Mouse (Mus musculus): Measurements from ENCODE around the gene Kirrel3. TPM values are rescaled to one million over a fixed set of nuclear protein-coding genes. Genes with fewer than 3 reads are reported as not detected.

Gene Kirrel3
- polyA plus RNA-seq, 1 experiment, result not detected

DNA sequence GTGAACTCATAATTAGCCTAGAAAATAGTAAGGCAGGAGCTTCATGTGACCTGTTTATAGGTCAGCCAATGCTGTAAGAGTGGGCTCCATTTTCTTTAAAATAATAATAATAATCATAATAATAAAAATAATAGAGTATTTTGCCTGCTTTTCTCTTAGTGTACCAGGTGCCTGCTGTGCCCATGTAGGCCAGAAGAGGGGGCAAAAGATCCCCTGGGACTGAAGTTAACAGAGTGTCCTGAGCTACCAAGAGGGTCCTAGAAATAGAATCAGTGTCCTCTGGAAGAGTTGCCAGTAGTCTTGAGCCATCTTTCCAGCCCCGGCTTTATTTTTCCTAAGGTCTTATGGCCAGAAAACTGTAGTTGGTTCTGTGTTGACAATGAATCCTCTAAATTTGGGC is 174.9 kb downstream of the Kirrel3 start:
- no peaks in the 10 kb centered on the region for H3K4me1 ChIP-seq (ENCODE audit: control insufficient read depth, insufficient read depth, low read length)
- TF ChIP-seq CTCF (IDR thresholded peaks at IDR 0.05; ENCODE audit: low read depth, low read length), result no peak
- no peak for TF ChIP-seq POLR2A (IDR thresholded peaks at IDR 0.05; ENCODE audit: borderline replicate concordance, low read depth, low read length)
- no peak overlapping the region for H3K4me3 ChIP-seq (ENCODE audit: insufficient read depth, low read length)
- no peak overlapping the region for H3K27ac ChIP-seq (ENCODE audit: insufficient read depth, low read depth, low read length)

DNA sequence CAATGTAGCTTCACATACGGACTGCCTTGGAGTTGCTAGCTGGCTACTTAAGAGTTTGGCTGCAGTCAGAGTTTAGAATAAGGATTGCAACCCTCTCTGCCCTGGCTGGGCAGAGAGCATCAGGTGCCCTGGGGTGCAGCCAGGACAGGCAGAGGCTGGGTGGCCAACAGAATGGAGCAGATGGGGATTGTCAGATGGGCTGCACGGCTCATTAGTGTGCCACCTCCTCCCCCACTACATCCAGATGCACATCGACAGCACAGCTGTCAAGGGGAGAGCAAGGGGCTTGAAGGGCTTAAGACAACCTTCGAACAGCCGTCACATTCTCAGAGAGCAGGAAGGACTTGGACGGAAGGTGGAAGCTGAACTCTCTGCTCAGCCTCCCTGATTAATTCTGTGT is 177.7 kb downstream of the Kirrel3 start:
- Histone ChIP-seq H3K27ac (ENCODE audit: insufficient read depth, low read depth, low read length) (no peak overlapping the region), H3K4me3 (ENCODE audit: insufficient read depth, low read length) (no peak overlapping the region), H3K4me1 (ENCODE audit: control insufficient read depth, insufficient read depth, low read length) (no peaks in the 10 kb centered on the region)
- no peak for TF ChIP-seq POLR2A (IDR thresholded peaks at IDR 0.05; ENCODE audit: borderline replicate concordance, low read depth, low read length)
- no peak for TF ChIP-seq CTCF (IDR thresholded peaks at IDR 0.05; ENCODE audit: low read depth, low read length)

DNA sequence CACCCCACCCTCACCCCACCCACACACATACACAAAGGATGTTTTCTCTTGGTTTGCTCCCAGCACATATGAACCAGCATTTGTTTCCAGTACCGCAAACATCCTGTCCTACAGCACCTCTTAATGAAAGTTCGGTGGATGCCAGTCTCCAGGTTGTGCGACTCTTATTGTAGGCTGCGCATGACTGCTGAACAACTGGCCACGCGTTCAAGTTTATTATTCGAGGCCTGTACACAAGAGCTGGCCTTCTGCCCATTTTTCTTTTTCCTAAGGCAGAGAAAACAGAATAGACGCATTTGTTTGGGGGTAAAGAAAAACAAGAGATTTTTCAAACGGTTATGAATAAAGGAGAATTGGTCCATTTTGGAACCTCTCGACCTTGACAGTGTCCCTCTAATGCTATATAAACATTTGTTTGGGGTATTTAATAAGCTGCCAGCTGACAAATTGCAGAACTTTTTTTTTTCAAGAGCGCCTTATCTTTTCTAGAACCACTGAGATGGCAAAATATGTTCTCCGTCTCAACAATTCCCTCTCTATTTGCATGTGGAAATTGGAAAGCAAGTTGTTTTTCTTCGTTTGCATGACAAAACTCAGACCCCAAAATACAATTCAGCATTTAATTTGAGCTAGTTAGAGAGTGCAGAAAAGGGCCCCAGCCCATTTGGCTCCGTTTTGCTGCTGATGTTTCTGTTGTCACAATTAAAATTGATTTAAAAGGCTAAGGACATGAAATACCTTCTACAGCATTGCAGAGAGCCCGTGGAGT is 179.9 kb downstream of the Kirrel3 start:
- H3K4me1 ChIP-seq (ENCODE audit: control insufficient read depth, insufficient read depth, low read length), result no peaks in the 10 kb centered on the region
- no peak overlapping the region for H3K4me3 ChIP-seq (ENCODE audit: insufficient read depth, low read length)
- no peak overlapping the region for H3K27ac ChIP-seq (ENCODE audit: insufficient read depth, low read depth, low read length)
- TF ChIP-seq POLR2A (IDR thresholded peaks at IDR 0.05; ENCODE audit: borderline replicate concordance, low read depth, low read length), result no peak
- no peak for TF ChIP-seq CTCF (IDR thresholded peaks at IDR 0.05; ENCODE audit: low read depth, low read length)

DNA sequence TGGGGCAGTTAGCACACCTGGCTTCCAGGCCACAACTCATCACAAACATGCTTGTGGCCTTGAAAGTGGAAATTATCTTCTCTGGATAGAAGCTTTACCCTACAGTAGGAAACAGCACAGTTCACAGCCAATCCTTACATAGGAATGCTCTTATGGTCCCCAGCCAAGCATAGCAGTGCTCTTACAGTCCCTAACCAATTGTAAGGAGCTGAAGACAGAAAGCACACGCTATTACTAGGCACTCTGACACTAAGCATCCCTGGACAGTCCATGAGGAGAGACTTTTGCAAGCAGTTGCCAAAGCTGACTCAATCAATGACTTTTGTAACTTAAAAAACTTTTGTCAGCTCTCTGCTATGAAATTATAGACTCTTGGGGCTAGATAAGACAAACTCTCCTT is 181.5 kb downstream of the Kirrel3 start:
- TF ChIP-seq POLR2A (IDR thresholded peaks at IDR 0.05; ENCODE audit: borderline replicate concordance, low read depth, low read length) (no peak), CTCF (IDR thresholded peaks at IDR 0.05; ENCODE audit: low read depth, low read length) (no peak)
- no peak overlapping the region for H3K27ac ChIP-seq (ENCODE audit: insufficient read depth, low read depth, low read length)
- no peak overlapping the region for H3K4me3 ChIP-seq (ENCODE audit: insufficient read depth, low read length)
- no peaks in the 10 kb centered on the region for H3K4me1 ChIP-seq (ENCODE audit: control insufficient read depth, insufficient read depth, low read length)

DNA sequence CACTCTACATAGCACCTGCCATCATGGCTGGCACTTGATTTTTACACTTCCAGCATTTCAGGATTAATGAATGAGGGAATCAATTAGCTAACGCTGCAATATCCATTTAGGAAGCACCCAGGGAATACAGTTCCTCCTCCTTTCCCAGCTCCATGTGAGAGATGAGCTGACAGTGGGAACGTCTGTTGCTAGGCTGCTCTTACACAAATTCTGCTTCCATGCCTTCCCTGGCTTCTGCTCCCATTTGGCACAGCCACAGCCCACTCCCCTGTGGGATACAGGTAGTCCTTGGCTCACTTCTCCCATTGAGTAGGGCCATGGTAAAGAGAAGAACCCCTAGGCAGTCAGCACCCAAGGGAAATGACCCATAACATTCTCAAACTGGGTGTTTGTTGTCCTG is 185.2 kb downstream of the Kirrel3 start:
- Histone ChIP-seq H3K4me1 (ENCODE audit: control insufficient read depth, insufficient read depth, low read length) (no peaks in the 10 kb centered on the region), H3K4me3 (ENCODE audit: insufficient read depth, low read length) (no peak overlapping the region), H3K27ac (ENCODE audit: insufficient read depth, low read depth, low read length) (no peak overlapping the region)
- TF ChIP-seq CTCF (IDR thresholded peaks at IDR 0.05; ENCODE audit: low read depth, low read length) (no peak), POLR2A (IDR thresholded peaks at IDR 0.05; ENCODE audit: borderline replicate concordance, low read depth, low read length) (no peak)

DNA sequence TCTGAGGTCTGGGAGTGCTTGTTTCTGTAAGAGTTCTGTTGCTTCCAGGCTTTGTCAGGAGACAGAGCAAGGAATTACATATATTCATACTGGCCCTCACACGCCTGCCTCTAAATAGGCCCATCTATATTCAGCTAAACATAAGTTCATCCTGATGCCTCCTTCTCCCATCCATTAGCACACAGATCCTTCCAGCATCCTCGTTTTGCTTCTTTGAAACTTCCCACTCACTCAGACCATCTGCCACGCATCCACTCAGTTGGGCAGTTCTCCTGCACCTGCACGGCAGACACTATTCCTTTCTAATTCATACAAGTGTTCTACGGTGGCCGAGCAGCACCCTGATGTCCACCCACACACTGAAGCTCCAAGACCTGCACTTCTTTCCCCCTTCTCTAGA is 201.1 kb downstream of the Kirrel3 start:
- Histone ChIP-seq H3K4me1 (ENCODE audit: control insufficient read depth, insufficient read depth, low read length) (no peaks in the 10 kb centered on the region), H3K4me3 (ENCODE audit: insufficient read depth, low read length) (no peak overlapping the region), H3K27ac (ENCODE audit: insufficient read depth, low read depth, low read length) (no peak overlapping the region)
- TF ChIP-seq POLR2A (IDR thresholded peaks at IDR 0.05; ENCODE audit: borderline replicate concordance, low read depth, low read length) (no peak), CTCF (IDR thresholded peaks at IDR 0.05; ENCODE audit: low read depth, low read length) (no peak)

DNA sequence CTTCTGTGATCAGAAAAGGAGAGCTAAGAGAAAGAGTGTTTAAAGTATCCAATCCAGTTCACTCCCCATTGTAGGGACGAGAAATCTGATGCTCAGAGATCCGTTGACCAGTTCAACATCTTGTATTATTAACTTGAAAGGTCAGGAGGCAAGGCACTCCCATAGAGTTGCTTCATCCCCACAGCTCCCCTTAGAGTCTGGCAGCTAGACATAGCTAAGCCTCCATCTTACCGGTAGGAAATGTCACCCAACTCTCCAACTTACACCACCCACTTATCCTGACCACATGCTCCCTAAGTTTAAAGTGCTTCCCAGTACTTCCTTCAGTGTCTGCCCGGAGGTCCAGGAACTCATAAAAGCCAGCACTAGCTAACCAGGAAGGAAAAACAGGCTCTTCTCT is 202.7 kb downstream of the Kirrel3 start:
- no peak for TF ChIP-seq POLR2A (IDR thresholded peaks at IDR 0.05; ENCODE audit: borderline replicate concordance, low read depth, low read length)
- no peak for TF ChIP-seq CTCF (IDR thresholded peaks at IDR 0.05; ENCODE audit: low read depth, low read length)
- Histone ChIP-seq H3K4me3 (ENCODE audit: insufficient read depth, low read length) (no peak overlapping the region), H3K4me1 (ENCODE audit: control insufficient read depth, insufficient read depth, low read length) (no peaks in the 10 kb centered on the region), H3K27ac (ENCODE audit: insufficient read depth, low read depth, low read length) (no peak overlapping the region)

DNA sequence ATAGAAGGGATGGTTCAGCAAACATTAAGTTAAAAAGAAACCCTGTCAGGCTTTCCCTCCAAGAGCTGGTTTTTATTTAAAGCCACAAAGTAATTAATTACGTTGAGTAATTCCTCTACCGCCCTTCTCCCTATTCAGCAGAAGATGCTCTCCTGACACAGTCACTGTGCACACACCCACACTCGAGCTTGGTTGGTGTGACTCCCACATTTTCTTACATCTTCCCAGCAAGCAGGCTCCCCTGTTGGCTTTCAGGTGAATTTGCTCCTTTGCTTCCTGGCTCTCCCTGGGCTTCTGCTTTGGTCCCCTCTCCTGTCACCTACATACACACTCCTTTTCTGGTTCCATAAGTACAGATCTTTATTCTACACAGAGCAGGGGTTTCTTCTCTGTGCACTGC is 203.7 kb downstream of the Kirrel3 start:
- Histone ChIP-seq H3K4me3 (ENCODE audit: insufficient read depth, low read length) (no peak overlapping the region), H3K27ac (ENCODE audit: insufficient read depth, low read depth, low read length) (no peak overlapping the region), H3K4me1 (ENCODE audit: control insufficient read depth, insufficient read depth, low read length) (no peaks in the 10 kb centered on the region)
- TF ChIP-seq POLR2A (IDR thresholded peaks at IDR 0.05; ENCODE audit: borderline replicate concordance, low read depth, low read length) (no peak), CTCF (IDR thresholded peaks at IDR 0.05; ENCODE audit: low read depth, low read length) (no peak)

DNA sequence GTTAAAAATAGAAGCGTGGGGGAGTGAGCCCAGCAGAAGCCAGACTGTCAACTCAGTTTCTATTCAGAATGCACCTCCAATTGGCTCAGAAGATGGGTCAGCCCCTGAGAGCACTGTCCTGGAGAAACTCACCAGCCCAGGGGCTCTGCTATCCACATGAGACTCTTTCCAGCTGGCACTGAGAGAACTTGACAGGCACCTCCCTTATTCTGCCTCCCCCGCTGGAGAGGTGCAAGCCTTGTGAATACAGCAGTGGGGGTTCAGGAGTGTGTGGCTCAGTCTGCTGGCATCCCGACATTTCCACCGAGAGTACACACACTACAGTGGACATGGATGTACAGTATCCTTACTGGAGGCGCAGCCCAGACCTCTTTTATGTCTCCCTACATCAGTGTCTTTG is 210.0 kb downstream of the Kirrel3 start:
- Histone ChIP-seq H3K27ac (ENCODE audit: insufficient read depth, low read depth, low read length) (no peak overlapping the region), H3K4me3 (ENCODE audit: insufficient read depth, low read length) (no peak overlapping the region), H3K4me1 (ENCODE audit: control insufficient read depth, insufficient read depth, low read length) (no peaks in the 10 kb centered on the region)
- no peak for TF ChIP-seq POLR2A (IDR thresholded peaks at IDR 0.05; ENCODE audit: borderline replicate concordance, low read depth, low read length)
- TF ChIP-seq CTCF (IDR thresholded peaks at IDR 0.05; ENCODE audit: low read depth, low read length), result no peak

DNA sequence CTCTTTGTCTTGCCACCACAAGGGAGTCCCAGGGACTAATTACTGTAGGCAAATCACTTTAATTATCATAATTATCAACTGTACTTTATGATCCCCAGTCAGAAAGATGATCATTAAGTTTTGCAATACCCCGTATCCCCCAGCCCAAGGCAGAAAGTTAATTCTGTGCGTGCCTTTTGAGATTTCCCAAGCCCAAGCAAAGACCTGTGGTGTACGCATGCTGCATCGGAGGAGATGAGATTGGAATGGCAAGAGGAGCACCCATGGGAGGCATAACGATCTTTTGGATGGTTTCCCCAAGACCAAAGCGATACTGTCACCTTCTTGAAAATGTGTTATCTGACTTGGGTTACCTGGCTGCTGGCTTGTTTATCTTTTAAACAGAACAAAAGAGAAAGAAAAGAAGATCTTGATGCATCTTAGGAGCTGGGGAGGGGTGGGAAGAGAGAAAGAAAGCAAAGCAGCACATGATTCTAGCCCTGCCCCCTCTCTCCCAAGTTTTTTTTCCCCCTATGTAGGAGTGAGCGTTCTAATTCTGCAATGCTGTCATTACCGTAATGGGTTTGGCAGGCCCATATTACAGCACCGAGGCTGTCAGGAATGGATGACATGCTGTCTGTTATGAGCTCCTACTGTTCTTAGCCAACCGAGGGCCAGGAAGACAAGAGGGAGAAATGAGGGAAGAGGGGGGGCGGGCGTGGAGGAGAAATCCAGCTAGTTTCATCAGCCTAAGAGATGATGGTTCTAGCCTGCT is 218.0 kb downstream of the Kirrel3 start:
- no peak overlapping the region for H3K27ac ChIP-seq (ENCODE audit: insufficient read depth, low read depth, low read length)
- TF ChIP-seq CTCF (IDR thresholded peaks at IDR 0.05; ENCODE audit: low read depth, low read length), result no peak
- no peak for TF ChIP-seq POLR2A (IDR thresholded peaks at IDR 0.05; ENCODE audit: borderline replicate concordance, low read depth, low read length)
- H3K4me1 ChIP-seq (ENCODE audit: control insufficient read depth, insufficient read depth, low read length), result no peaks in the 10 kb centered on the region
- H3K4me3 ChIP-seq (ENCODE audit: insufficient read depth, low read length), result no peak overlapping the region
